Mouse (Mus musculus): ENCODE measurements around the gene Pfdn4.

Gene Pfdn4

GRCm38 (mm10) chr2:170550240-170550639, 54.0 kb downstream of the Pfdn4 start:
- DNase-seq, result no peak

- DNase-seq, result no peak
Observed at GRCm38 (mm10) chr2:170552088-170552487, 55.9 kb downstream of the Pfdn4 start.

GRCm38 (mm10) chr2:170563956-170564855, 68.0 kb downstream of the Pfdn4 start:
- no peak for DNase-seq

GRCm38 (mm10) chr2:170564995-170565394, 68.8 kb downstream of the Pfdn4 start:
- no peak for DNase-seq

Data from kidney, postnatal 25 days (tissue).